Mouse (Mus musculus) cerebellum, adult 18-20 months (tissue): ENCODE data around the gene Pomt1.
A peak's percentile ranks its signal among the peaks of the same experiment; 100 is the strongest.

Experiments
- DNase-seq, 2 experiments: peaks; one replicate each; pipeline ENCODE4 v3.0.0; 2021

Pomt1 gene

DNA sequence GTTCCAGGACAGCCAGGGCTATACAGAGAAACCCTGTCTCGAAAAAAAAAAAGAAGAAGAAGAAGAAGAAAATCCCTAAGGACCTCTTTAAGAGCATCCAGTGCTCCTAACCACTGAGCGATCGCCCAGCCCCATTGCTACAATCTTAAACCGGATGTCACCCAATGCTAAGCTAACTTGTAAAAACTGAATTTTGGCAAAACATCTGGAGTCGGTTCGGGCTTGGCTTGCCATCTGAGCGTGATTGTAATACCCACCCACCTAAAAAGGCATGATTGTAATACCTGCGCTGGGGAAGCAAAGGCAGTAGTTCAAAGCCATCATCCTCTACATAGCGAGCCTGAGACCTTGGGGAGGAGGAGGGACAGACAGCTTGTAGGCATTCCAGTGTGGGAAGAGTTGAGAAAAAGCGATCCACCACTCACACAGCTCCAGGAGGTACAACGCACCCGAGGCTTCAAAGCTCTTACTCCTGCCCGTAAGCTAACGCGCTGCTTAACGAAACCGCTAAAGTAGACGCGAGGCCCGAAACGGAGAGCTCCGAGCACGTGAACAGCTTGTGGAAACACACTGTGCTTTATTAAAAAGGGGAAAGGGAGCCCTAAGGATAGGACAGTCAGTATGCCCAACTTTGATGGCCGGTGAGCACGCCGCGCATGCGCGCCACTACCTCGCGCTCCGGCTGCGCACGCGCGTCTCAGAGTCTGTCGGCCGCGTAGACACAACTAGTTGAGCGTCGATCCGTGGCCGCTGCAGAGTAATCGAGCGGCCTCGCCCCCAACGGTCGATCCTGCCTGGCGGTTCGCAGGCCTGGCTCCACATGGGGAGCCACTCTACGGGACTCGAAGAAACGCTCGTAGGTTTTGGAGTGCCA, at the start of gene Pomt1:
Gene Pomt1 (plus strand): TSS at position 705 of the 874 bp plus-strand sequence.
- DNase-seq, result peak; percentile 85 to 95

GRCm38 (mm10) chr2:32187019-32187551, 49.3 kb upstream of the Pomt1 start:
- DNase-seq, result peak; percentile 70 to 75

GRCm38 (mm10) chr2:32187649-32188048, 48.7 kb upstream of the Pomt1 start:
- peak; percentile 59 to 60 for DNase-seq

- no peak for DNase-seq
Observed at GRCm38 (mm10) chr2:32189060-32189681, 47.2 kb upstream of the Pomt1 start.

DNA sequence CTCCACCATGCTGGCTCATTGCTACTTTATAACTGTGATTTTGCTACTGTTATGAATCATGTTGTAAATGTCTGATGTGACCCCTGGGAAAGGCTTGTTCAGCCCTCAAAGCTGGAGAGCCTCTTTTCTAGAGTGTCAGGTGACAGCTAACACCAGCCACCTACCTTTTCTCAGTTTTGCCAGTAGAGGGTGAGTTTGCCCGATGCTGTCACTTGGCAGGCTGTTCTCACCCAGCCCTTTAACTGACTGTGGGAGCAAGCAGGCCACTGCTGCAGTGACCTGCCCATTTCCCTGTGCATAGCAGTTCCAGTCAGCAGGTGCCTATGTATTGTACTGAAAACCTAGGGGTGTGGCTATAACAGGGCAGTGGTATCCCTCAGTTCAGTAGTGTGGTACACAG, 45.8 kb upstream of the Pomt1 start:
- DNase-seq, result peak in 1 of 2 experiments; percentile 57

DNA sequence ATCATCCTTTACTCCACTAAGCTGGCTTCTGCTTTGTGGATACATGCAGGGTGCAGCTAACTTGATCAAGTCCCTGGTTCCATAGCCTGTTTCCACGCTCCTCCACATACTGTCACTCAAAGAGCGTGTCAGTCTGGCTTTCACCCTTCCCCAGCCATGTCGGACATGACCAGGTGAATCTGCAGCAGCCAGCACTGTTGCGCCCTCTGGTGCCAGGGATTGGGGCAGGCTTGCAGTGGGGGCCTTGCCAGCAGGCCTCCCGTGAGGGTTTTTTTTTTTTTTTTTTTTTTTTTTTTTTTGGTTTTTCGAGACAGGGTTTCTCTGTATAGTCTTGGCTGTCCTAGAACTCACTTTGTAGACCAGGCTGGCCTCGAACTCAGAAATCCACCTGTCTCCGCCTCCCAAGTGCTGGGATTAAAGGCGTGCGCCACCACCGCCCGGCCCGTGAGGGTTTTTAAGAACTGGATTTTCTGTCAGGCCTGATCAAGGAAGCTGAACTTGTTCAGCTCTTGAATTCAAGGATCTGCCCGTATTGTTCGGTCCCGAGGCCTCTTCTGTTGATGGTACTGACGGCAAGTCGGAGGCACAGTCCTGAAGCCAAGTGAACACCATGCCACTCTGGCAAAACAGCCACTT, 44.4 kb upstream of the Pomt1 start:
- peak; percentile 81 for DNase-seq

DNA sequence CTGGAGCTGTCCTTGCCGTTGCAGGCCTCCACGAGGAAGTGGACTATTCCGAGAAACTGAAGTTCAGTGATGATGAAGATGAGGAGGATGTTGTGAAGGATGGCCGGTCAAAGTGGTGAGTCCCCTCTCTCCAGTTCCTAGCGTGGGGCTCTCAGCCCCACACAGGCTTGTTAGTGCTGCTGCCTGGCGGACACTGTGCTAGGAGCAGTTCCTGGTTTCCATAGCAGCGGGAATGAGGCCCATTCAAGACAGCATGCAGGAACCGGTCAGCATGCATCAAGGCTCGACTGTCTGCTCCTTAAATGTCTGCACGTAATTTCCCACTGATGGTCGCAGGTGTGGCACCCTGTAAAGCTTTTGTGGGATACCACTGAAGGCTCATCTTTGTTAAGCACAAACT, 37.4 kb upstream of the Pomt1 start:
- no peak for DNase-seq

- peak; percentile 67 to 77 for DNase-seq
Observed at GRCm38 (mm10) chr2:32200033-32200432, 36.4 kb upstream of the Pomt1 start.

GRCm38 (mm10) chr2:32200712-32201111, 35.7 kb upstream of the Pomt1 start:
- peak; percentile 63 to 74 for DNase-seq

DNA sequence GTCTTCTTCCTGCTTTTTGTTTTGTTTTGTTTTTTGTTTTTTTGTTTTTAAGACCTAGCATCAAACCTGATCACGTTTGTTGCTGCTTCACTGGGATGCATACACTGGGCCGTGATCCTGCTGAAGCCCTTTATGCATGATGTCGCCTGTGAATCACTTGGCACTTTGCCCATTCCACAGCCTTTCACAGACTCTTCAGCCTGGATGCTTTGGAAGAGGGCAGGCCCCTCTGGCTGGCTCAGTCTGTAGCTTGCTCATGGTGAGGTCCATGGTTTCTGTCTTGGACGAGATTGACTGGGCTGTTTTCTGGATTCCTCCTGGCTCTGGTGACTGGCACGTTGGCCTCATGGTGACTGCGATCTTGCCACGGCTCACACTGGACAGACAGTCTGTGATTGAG, 34.9 kb upstream of the Pomt1 start:
- peak; percentile 68 to 71 for DNase-seq

DNA sequence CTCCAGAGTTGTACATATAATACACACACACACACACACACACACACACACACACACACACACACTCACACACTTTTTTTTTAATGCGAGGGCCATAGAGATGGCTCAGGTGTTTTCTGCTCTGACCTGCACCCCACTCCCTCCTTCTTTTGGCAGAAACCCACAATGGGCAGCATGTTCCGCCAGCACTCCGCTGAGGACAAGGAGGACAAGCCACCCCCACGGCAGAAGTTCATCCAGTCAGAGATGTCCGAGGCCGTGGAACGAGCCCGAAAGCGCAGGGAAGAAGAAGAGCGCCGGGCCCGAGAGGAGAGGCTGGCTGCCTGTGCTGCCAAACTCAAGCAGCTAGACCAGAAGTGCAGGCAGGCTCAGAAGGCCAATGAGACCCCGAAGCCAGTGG, 32.5 kb upstream of the Pomt1 start:
- peak; percentile 51 to 63 for DNase-seq

DNA sequence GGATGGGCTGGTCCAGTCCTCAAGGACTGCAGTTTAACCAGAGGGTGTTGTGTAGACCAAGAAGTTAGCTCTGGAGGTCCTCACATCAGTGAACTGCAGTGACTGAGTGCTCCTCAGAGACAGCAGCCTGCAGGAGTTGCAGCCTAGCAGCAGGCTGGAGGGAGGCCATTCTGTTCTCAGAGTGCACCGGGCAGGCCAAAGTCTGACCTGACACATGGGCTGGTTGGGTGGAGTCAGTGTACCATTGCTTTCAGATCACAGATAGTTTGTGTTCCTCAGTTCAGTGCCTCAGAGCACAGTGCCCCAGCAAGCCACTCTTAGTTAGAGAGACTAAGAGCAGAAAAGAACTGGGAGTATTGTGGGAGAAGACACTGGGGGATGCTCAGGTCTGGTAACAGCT, 28.7 kb upstream of the Pomt1 start:
- DNase-seq, result no peak

DNA sequence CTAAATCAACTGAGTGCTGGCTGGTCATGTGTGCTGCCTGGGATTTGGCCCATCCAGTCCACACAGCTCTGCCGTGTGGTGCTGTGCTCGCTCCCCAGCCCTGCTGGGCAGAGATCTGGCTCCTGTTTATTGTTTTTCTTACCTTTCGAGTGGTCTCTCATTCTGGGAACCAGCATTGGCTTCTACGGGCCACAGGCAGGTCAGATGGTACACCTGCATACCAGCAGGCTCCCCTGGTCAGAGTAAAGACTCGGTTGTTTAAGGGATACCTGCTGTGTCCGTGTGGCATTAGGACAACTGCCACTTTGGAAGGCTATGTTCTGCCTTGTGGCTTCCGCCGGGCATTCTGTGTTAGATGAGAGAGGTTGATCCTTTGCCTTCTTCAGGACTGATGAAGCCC, 24.7 kb upstream of the Pomt1 start:
- peak; percentile 63 to 69 for DNase-seq

DNA sequence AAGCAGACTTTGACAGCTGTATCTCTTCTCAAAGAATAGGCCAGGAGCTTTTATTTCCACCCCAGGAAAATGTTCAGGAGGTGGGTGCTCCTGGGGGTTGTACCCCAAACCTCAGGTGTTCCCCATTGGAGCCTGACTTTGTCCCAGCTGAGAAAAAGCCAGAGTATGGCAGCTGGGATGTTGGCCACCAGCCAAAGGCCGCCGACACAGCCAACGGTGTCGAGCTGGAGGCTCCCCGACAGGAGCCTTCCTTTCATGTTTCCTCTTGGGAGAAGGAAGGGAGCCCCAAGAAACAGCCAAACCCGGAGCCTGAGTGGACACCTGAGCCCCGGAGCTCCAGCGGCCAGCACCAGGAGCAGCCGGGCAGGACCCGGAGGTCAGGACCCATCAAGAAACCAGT, 23.4 kb upstream of the Pomt1 start:
- peak in 1 of 2 experiments; percentile 49 for DNase-seq

- no peak for DNase-seq
Observed at GRCm38 (mm10) chr2:32215576-32215975, 20.8 kb upstream of the Pomt1 start.

GRCm38 (mm10) chr2:32216506-32216905, 19.9 kb upstream of the Pomt1 start:
- no peak for DNase-seq

GRCm38 (mm10) chr2:32217656-32218055, 18.7 kb upstream of the Pomt1 start:
- no peak for DNase-seq

- peak; percentile 50 to 66 for DNase-seq
Observed at GRCm38 (mm10) chr2:32218113-32218512, 18.3 kb upstream of the Pomt1 start.

GRCm38 (mm10) chr2:32218541-32219334, 17.7 kb upstream of the Pomt1 start:
- DNase-seq, result peak; percentile 55 to 70

- no peak for DNase-seq
Observed at GRCm38 (mm10) chr2:32219501-32219900, 16.9 kb upstream of the Pomt1 start.

DNA sequence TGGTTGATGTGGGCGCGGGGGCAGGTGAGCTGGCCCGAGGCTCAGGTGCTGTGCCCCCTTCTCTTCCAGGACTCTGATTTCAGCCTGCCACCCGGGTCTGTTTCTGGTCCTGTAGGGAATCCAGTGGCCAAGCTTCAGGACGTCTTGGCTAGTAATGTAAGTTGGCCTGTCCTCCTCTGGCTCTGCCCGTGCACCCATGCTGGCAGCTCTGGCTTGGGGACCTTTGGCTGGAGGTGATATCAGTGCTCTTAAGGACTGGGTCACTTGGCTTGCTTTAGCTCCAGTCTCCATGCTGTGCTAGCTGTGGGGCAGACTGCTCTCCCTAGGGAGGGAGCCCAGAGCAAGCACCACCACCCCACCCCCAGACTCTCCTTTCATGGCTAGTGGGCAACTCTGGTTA, 16.4 kb upstream of the Pomt1 start:
- DNase-seq, result no peak

GRCm38 (mm10) chr2:32220969-32221368, 15.4 kb upstream of the Pomt1 start:
- DNase-seq, result no peak

DNA sequence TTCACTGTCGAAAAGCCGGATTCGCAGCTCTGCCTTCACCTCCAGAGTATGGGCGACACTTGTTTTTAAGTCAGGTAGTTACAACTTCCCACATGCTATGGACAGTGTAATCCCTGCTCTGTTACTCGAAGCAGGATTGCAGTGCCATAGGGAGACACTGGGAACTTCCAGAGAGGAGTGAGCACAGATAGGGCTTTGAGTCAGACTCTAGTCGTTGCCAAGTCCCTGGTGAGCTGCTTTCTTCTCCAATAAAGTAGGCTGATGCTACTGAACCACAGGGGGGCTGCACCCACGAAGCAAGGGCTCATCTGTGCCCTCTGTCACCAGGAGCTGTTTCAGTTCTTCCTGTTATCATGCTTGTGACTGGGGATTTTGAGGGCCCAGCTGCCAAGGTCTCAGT, 14.8 kb upstream of the Pomt1 start:
- DNase-seq, result no peak
